Mouse (Mus musculus) ES-E14 (cell line): Measurements from ENCODE around the gene Gast.

Experiments used
- HCFC1 ChIP-seq: IDR thresholded peaks from 2 replicates; pipeline ENCODE4 v1.6.1; 2012; ENCODE audit warnings: low read length, inconsistent platforms, borderline replicate concordance; ENCODE audit not compliant: insufficient read depth
- ZC3H11A ChIP-seq: IDR thresholded peaks from 2 replicates; pipeline ENCODE4 v1.6.1; 2012; ENCODE audit warnings: low read depth, mild to moderate bottlenecking, inconsistent platforms, low read length, borderline replicate concordance
- ZNF384 ChIP-seq: IDR thresholded peaks from 2 replicates; pipeline ENCODE4 v1.6.1; 2012; ENCODE audit warnings: low read depth, low read length, inconsistent platforms

- TF ChIP-seq ZNF384: no peak
- TF ChIP-seq HCFC1: no peak; the same call in 1 of the 2 replicates
- TF ChIP-seq ZC3H11A: no peak
These were observed 14.0 kb upstream of the Gast start for GRCm38 (mm10) chr11:100320172-100320630.
